Mouse (Mus musculus) heart, adult 2 months (tissue): ENCODE results near the gene Mknk2.
A peak's percentile ranks its signal among the peaks of the same experiment; 100 is the strongest.

Source experiments
- CTCF ChIP-seq: fragments of 200-600 bp; IDR thresholded peaks from 2 replicates; pipeline ENCODE4 v1.8.1; 2022; ENCODE audit warnings: antibody characterized with exemption, mild to moderate bottlenecking, moderate library complexity
- EP300 ChIP-seq: fragments of 200-500 bp; IDR thresholded peaks from 2 replicates; pipeline ENCODE4 v1.6.1; 2011; ENCODE audit warnings: low read depth, low read length, control low read depth; ENCODE audit not compliant: insufficient read depth
- POLR2A ChIP-seq: fragments of 200-500 bp; IDR thresholded peaks from 2 replicates; pipeline ENCODE4 v1.6.1; 2011; ENCODE audit warnings: mild to moderate bottlenecking, low read depth, low read length, control low read depth; ENCODE audit not compliant: insufficient read depth

- peak; percentile 12; the same call in 1 of the 2 replicates for TF ChIP-seq CTCF
- no peak; the same call in 1 of the 2 replicates for TF ChIP-seq POLR2A
- TF ChIP-seq EP300, result no peak
These were observed 55.1 kb downstream of the Mknk2 start, which contains the start of gene Csnk1g2 for GRCm38 (mm10) chr10:80622661-80623456.
